In the genomic region with DNA sequence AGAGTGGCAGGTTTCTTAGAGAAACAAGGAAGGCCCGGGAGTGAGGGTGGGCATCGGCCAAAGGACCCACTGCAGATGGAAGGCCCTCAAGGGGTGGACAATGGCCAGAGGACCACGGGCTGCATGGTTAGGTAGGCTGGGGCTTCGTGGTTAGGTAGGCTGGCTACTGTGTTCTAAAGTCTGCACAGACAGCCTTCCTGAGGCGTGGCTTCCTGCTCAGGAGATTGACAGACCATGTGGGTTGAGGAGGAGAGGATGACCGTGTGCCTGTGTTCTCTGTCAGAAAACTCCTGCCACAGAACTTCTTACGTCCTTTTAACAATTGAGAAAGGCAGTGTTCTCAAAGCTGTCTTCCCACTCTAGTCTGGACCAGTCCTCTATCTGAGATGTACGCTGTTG, we compare ENCODE assay signal across 19 mouse cellular contexts. TPM values are rescaled to one million over a fixed set of nuclear protein-coding genes. Genes with fewer than 3 reads are reported as not detected.
DNase-seq lines count a peak whose midpoint lies in the region; ATAC-seq and TF ChIP-seq lines count a peak whose summit lies in the region.
"Had no signal": no experiment of that assay in that cellular context is flagged by ENCODE, and none has a peak within 500 bp of the region (broad histone marks: within the 10 kb centered on the region; RNA-seq: fewer than 3 reads in every experiment).

No protein-coding gene starts in this region.

- no peak for TF ChIP-seq CTCF in thymus, adult 2 months (IDR thresholded peaks at IDR 0.05; ENCODE audit: borderline replicate concordance, control insufficient read depth, extremely low read depth, insufficient read depth, low read length, poor library complexity)
- TF ChIP-seq CTCF in liver, postnatal 0 days (IDR thresholded peaks at IDR 0.05; ENCODE audit: low read depth) = no peak
- TF ChIP-seq CTCF in kidney, adult 2 months (conservative IDR thresholded peaks at IDR 0.05; ENCODE audit: insufficient read depth, insufficient read length, low read depth, low read length) = no peak

- H3K4me2 ChIP-seq in liver, postnatal 0 days (ENCODE audit: low read depth, low read length) = no peak overlapping the region
- H3K4me2 ChIP-seq: embryonic facial prominence, embryonic 15.5 days; hindbrain, embryonic 13.5 days; neural tube, embryonic 12.5 days had no signal

- H3K4me3 ChIP-seq in thymus, adult 2 months (ENCODE audit: control insufficient read depth, insufficient read depth, low read length) = no peak overlapping the region
- H3K4me3 ChIP-seq in liver, postnatal 0 days (ENCODE audit: low read depth, low read length) = no peak overlapping the region
- H3K4me3 ChIP-seq in kidney, adult 2 months (ENCODE audit: insufficient read depth, low read depth, low read length) = no peak overlapping the region
- H3K4me3 ChIP-seq: embryonic facial prominence, embryonic 15.5 days; hindbrain, embryonic 13.5 days; neural tube, embryonic 12.5 days had no signal

- H3K4me1 ChIP-seq in thymus, adult 2 months (replicated peaks; ENCODE audit: control insufficient read depth, insufficient read depth, low read length) = peaks cover 9% of the 10 kb centered on the region
- 0 out of 2 replicates have a peak, but pooled peaks cover 3% of the 10 kb centered on the region for H3K4me1 ChIP-seq in liver, postnatal 0 days (ENCODE audit: insufficient read depth)
- H3K4me1 ChIP-seq in kidney, adult 2 months (ENCODE audit: control insufficient read depth, insufficient read depth, low read length) = no peaks in the 10 kb centered on the region
- H3K4me1 ChIP-seq: embryonic facial prominence, embryonic 15.5 days; hindbrain, embryonic 13.5 days; neural tube, embryonic 12.5 days had no signal

- peak; percentile 32; the same call in 1 of the 2 replicates for ATAC-seq in liver, postnatal 0 days

- WGBS in thymus, adult 2 months = 41% methylated on average over 8 of the region's 8 CpGs
- WGBS in liver, postnatal 0 days (ENCODE audit: insufficient replicate concordance) = 41% methylated on average over 8 of the region's 8 CpGs
- 79% methylated on average over 8 of the region's 8 CpGs for WGBS in kidney, adult 2 months

- no peak overlapping the region for H3K9ac ChIP-seq in liver, postnatal 0 days (replicated peaks)
- H3K9ac ChIP-seq: embryonic facial prominence, embryonic 15.5 days; hindbrain, embryonic 13.5 days; neural tube, embryonic 12.5 days had no signal

- no peak for TF ChIP-seq POLR2A in thymus, adult 2 months (IDR thresholded peaks at IDR 0.05; ENCODE audit: control insufficient read depth, extremely low read depth, insufficient read depth, low read length, poor library complexity)
- no peak for TF ChIP-seq POLR2A in kidney, adult 2 months (IDR thresholded peaks at IDR 0.05; ENCODE audit: low read depth, low read length)

- H3K27me3 ChIP-seq in thymus, adult 2 months (ENCODE audit: control insufficient read depth, insufficient read depth, low read length) = no peaks in the 10 kb centered on the region
- H3K27me3 ChIP-seq in liver, postnatal 0 days (ENCODE audit: insufficient read depth, low read length) = no peaks in the 10 kb centered on the region
- no peaks in the 10 kb centered on the region for H3K27me3 ChIP-seq in kidney, adult 2 months (replicated peaks; ENCODE audit: control insufficient read depth, insufficient read depth, low read length)
- H3K27me3 ChIP-seq: embryonic facial prominence, embryonic 15.5 days; neural tube, embryonic 12.5 days had no signal

- no peaks in the 10 kb centered on the region for H3K36me3 ChIP-seq in thymus, adult 2 months (ENCODE audit: control insufficient read depth, insufficient read depth, low read length)
- H3K36me3 ChIP-seq in liver, postnatal 0 days (replicated peaks; ENCODE audit: insufficient read depth, low read length) = no peaks in the 10 kb centered on the region
- no peaks in the 10 kb centered on the region for H3K36me3 ChIP-seq in kidney, adult 2 months (ENCODE audit: control insufficient read depth, insufficient read depth, low read length)
- H3K36me3 ChIP-seq: embryonic facial prominence, embryonic 15.5 days; hindbrain, embryonic 13.5 days; neural tube, embryonic 12.5 days had no signal

- no peak for TF ChIP-seq EP300 in liver, postnatal 0 days (IDR thresholded peaks at IDR 0.05; ENCODE audit: low read depth)

- peak overlapping the region; percentile 34; the same call in 1 of the 2 replicates for H3K27ac ChIP-seq in thymus, adult 2 months (ENCODE audit: control insufficient read depth, insufficient read depth, low read length)
- peak overlapping the region; percentile 71 for H3K27ac ChIP-seq in liver, postnatal 0 days (ENCODE audit: low read depth)
- no peak overlapping the region for H3K27ac ChIP-seq in kidney, adult 2 months (ENCODE audit: insufficient read depth, low read depth, low read length)
- H3K27ac ChIP-seq: embryonic facial prominence, embryonic 15.5 days; hindbrain, embryonic 13.5 days; neural tube, embryonic 12.5 days had no signal

- no peaks in the 10 kb centered on the region for H3K9me3 ChIP-seq in liver, postnatal 0 days (ENCODE audit: low read length)
- H3K9me3 ChIP-seq: embryonic facial prominence, embryonic 15.5 days; hindbrain, embryonic 13.5 days; neural tube, embryonic 12.5 days had no signal

- DNase-seq in thymus, adult 2 months = peak; percentile 8
- no peak for DNase-seq in thymus, postnatal 10 days (ENCODE audit: low spot score in 2 of 2)
- peak; percentile 21 for DNase-seq in T-cell, adult 2 months (ENCODE audit: low spot score)
- no peak for DNase-seq in liver, postnatal 0 days
- peak; percentile 19 to 23 for DNase-seq in thymus, postnatal 36 days
- DNase-seq in kidney, adult 2 months = no peak
- DNase-seq in cerebellum, adult 8-10 months = no peak
- DNase-seq in right cerebral cortex, postnatal 4 days = no peak
- DNase-seq: cerebellum, adult 18-20 months; gastrocnemius, postnatal 36 days; kidney, adult 18-20 months; lung, adult 2 months; right cerebral cortex, postnatal 25 days had no signal

RNA-seq across cellular contexts. Expression of a gene that starts 22.6 kb away (rescaled TPM):
- 6.4 and 6.8 TPM in 2 replicates for polyA plus RNA-seq in thymus, adult 2 months (2012; rRNA removed)
- polyA plus RNA-seq in liver, postnatal 0 days (2015; fragmentation: Nextera tagmentation; extraction: Ambion mirVana) = 1.6 and 2.7 TPM in 2 replicates
- 0.94 and 2.2 TPM in 2 replicates for polyA plus RNA-seq in kidney, adult 2 months (2012; rRNA removed)

RNA-seq across cellular contexts. Expression of a gene that starts 30.3 kb away (rescaled TPM):
- 0.15 TPM in 1 of 2 replicates, not detected in the other for polyA plus RNA-seq in thymus, adult 2 months (2012; rRNA removed)
- polyA plus RNA-seq in liver, postnatal 0 days (2015; fragmentation: Nextera tagmentation; extraction: Ambion mirVana) = not detected in 2 replicates
- polyA plus RNA-seq in kidney, adult 2 months (2012; rRNA removed) = 0.14 and 0.23 TPM in 2 replicates
- polyA plus RNA-seq: embryonic facial prominence, embryonic 15.5 days; forebrain, embryonic 11.5 days; heart, embryonic 14.5 days; hindbrain, embryonic 13.5 days; large intestine, adult 2 months; lung, adult 2 months; neural tube, embryonic 12.5 days had no signal

RNA-seq across cellular contexts. Expression of a gene that starts 30.4 kb away (rescaled TPM):
- not detected in 2 replicates for polyA plus RNA-seq in thymus, adult 2 months (2012; rRNA removed)
- polyA plus RNA-seq in liver, postnatal 0 days (2015; fragmentation: Nextera tagmentation; extraction: Ambion mirVana) = not detected in 2 replicates
- polyA plus RNA-seq in kidney, adult 2 months (2012; rRNA removed) = 0.11 TPM in 1 of 2 replicates, not detected in the other
- polyA plus RNA-seq: forebrain, embryonic 11.5 days; heart, embryonic 14.5 days; large intestine, adult 2 months; lung, adult 2 months; neural tube, embryonic 12.5 days had no signal

RNA-seq across cellular contexts. Expression of a gene that starts 44.8 kb away (rescaled TPM):
- 543 and 698 TPM in 2 replicates for polyA plus RNA-seq in thymus, adult 2 months (2012; rRNA removed)
- 1,140 and 1,164 TPM in 2 replicates for polyA plus RNA-seq in liver, postnatal 0 days (2015; fragmentation: Nextera tagmentation; extraction: Ambion mirVana)
- polyA plus RNA-seq in kidney, adult 2 months (2012; rRNA removed) = 468 and 618 TPM in 2 replicates

RNA-seq across cellular contexts. Expression of a gene that starts 57.8 kb away (rescaled TPM):
- polyA plus RNA-seq in thymus, adult 2 months (2012; rRNA removed) = 38.2 and 44.0 TPM in 2 replicates
- 32.0 and 34.0 TPM in 2 replicates for polyA plus RNA-seq in liver, postnatal 0 days (2015; fragmentation: Nextera tagmentation; extraction: Ambion mirVana)
- 2.0 and 27.1 TPM in 2 replicates for polyA plus RNA-seq in kidney, adult 2 months (2012; rRNA removed)
- polyA plus RNA-seq: heart, embryonic 14.5 days had no signal

Comparison
In these comparisons a context has a peak if more than half of its experiments do, and no peak if none do; other contexts are left out.
1. DNase-seq: peak in thymus, adult 2 months (single experiment), T-cell, adult 2 months (single experiment) and thymus, postnatal 36 days (2 of 2); none in thymus, postnatal 10 days (0 of 2), liver, postnatal 0 days (single experiment), kidney, adult 2 months (single experiment), cerebellum, adult 8-10 months (single experiment) and right cerebral cortex, postnatal 4 days (single experiment).